Mouse (Mus musculus): ENCODE results near the gene Cadps. TPM values are rescaled to one million over a fixed set of nuclear protein-coding genes. Genes with fewer than 3 reads are reported as not detected.

Gene Cadps
- polyA plus RNA-seq (2016; fragmentation: Nextera tagmentation; extraction: Ambion mirVana) = 15.1 and 15.9 TPM in 2 replicates

- under 1% methylated on average over 68 of the region's 71 CpGs for WGBS
- no peaks in the 10 kb centered on the region for H3K27me3 ChIP-seq
- peaks cover 8% of the 10 kb centered on the region for H3K4me1 ChIP-seq
- peak within 1 kb of the TSS; percentile 75 for H3K4me2 ChIP-seq
- H3K9me3 ChIP-seq = no peaks in the 10 kb centered on the region
- peak within 1 kb of the TSS; percentile 77 for H3K4me3 ChIP-seq (replicated peaks)
- no peaks in the 10 kb centered on the region for H3K36me3 ChIP-seq (replicated peaks)
- H3K9ac ChIP-seq = peak within 1 kb of the TSS; percentile 92
- peak; percentile 74 for ATAC-seq (ENCODE audit: low FRiP score)
- H3K27ac ChIP-seq = peak within 1 kb of the TSS; percentile 94
Observed at GRCm38 (mm10) chr14:12822491-12823219, at the start of gene Cadps. Gene Cadps (minus strand): TSS chr14:12823079.

- Histone ChIP-seq H3K4me3 (replicated peaks) (no peak overlapping the region), H3K36me3 (replicated peaks) (no peaks in the 10 kb centered on the region), H3K27ac (no peak overlapping the region), H3K4me1 (no peaks in the 10 kb centered on the region), H3K9ac (no peak overlapping the region), H3K9me3 (no peaks in the 10 kb centered on the region), H3K4me2 (no peak overlapping the region), H3K27me3 (no peaks in the 10 kb centered on the region)
- no peak for ATAC-seq (ENCODE audit: low FRiP score)
- 91% methylated on average over 1 of the region's 1 CpGs for WGBS
Observed at GRCm38 (mm10) chr14:12869605-12870004, 46.7 kb upstream of the Cadps start.

- no peak overlapping the region for H3K27ac ChIP-seq
- H3K27me3 ChIP-seq = no peaks in the 10 kb centered on the region
- ATAC-seq (ENCODE audit: low FRiP score) = no peak
- no peaks in the 10 kb centered on the region for H3K9me3 ChIP-seq
- WGBS = 75% methylated on average over 2 of the region's 2 CpGs
- H3K4me3 ChIP-seq (replicated peaks) = no peak overlapping the region
- H3K4me1 ChIP-seq = no peaks in the 10 kb centered on the region
- H3K4me2 ChIP-seq = no peak overlapping the region
- no peak overlapping the region for H3K9ac ChIP-seq
- no peaks in the 10 kb centered on the region for H3K36me3 ChIP-seq (replicated peaks)
Observed at GRCm38 (mm10) chr14:12865258-12865657, 42.4 kb upstream of the Cadps start.

GRCm38 (mm10) chr14:12843860-12844259, 21.0 kb upstream of the Cadps start:
- Histone ChIP-seq H3K36me3 (replicated peaks) (no peaks in the 10 kb centered on the region), H3K27me3 (no peaks in the 10 kb centered on the region), H3K4me2 (no peak overlapping the region), H3K9ac (no peak overlapping the region), H3K9me3 (no peaks in the 10 kb centered on the region), H3K27ac (no peak overlapping the region), H3K4me1 (peaks cover 4% of the 10 kb centered on the region; the same call in 1 of the 2 replicates), H3K4me3 (replicated peaks) (no peak overlapping the region)
- no peak for ATAC-seq (ENCODE audit: low FRiP score)

GRCm38 (mm10) chr14:12839471-12839870, 16.6 kb upstream of the Cadps start:
- H3K4me2 ChIP-seq = no peak overlapping the region
- 86% methylated on average over 1 of the region's 1 CpGs for WGBS

GRCm38 (mm10) chr14:12838949-12839348, 16.1 kb upstream of the Cadps start:
- no peaks in the 10 kb centered on the region for H3K27me3 ChIP-seq
- no peak overlapping the region for H3K9ac ChIP-seq
- H3K4me2 ChIP-seq = no peak overlapping the region
- H3K36me3 ChIP-seq (replicated peaks) = no peaks in the 10 kb centered on the region
- H3K4me1 ChIP-seq = peaks cover 6% of the 10 kb centered on the region; the same call in 1 of the 2 replicates
- no peak for ATAC-seq (ENCODE audit: low FRiP score)
- no peak overlapping the region for H3K4me3 ChIP-seq (replicated peaks)
- H3K27ac ChIP-seq = no peak overlapping the region
- H3K9me3 ChIP-seq = no peaks in the 10 kb centered on the region

More at GRCm38 (mm10) chr14:12839471-12839870, 16.6 kb upstream of the Cadps start:
- no peaks in the 10 kb centered on the region for H3K9me3 ChIP-seq
- no peak overlapping the region for H3K4me3 ChIP-seq (replicated peaks)
- H3K9ac ChIP-seq = no peak overlapping the region
- H3K27me3 ChIP-seq = no peaks in the 10 kb centered on the region
- ATAC-seq (ENCODE audit: low FRiP score) = no peak
- no peak overlapping the region for H3K27ac ChIP-seq
- peaks cover 7% of the 10 kb centered on the region; the same call in 1 of the 2 replicates for H3K4me1 ChIP-seq
- H3K36me3 ChIP-seq (replicated peaks) = no peaks in the 10 kb centered on the region

GRCm38 (mm10) chr14:12838323-12838722, 15.4 kb upstream of the Cadps start:
- Histone ChIP-seq H3K36me3 (replicated peaks) (no peaks in the 10 kb centered on the region), H3K9ac (no peak overlapping the region), H3K27me3 (no peaks in the 10 kb centered on the region), H3K27ac (no peak overlapping the region), H3K4me3 (replicated peaks) (no peak overlapping the region), H3K4me1 (peaks cover 3% of the 10 kb centered on the region; the same call in 1 of the 2 replicates), H3K9me3 (no peaks in the 10 kb centered on the region), H3K4me2 (no peak overlapping the region)
- ATAC-seq (ENCODE audit: low FRiP score) = no peak; the same call in 1 of the 2 replicates

GRCm38 (mm10) chr14:12837902-12838301, 15.0 kb upstream of the Cadps start:
- H3K4me2 ChIP-seq = no peak overlapping the region
- H3K9me3 ChIP-seq = no peaks in the 10 kb centered on the region
- no peaks in the 10 kb centered on the region for H3K36me3 ChIP-seq (replicated peaks)
- H3K4me1 ChIP-seq = peaks cover 3% of the 10 kb centered on the region; the same call in 1 of the 2 replicates
- H3K9ac ChIP-seq = no peak overlapping the region
- no peak; the same call in 1 of the 2 replicates for ATAC-seq (ENCODE audit: low FRiP score)
- H3K27me3 ChIP-seq = no peaks in the 10 kb centered on the region
- WGBS = 5% methylated on average over 1 of the region's 1 CpGs
- no peak overlapping the region for H3K4me3 ChIP-seq (replicated peaks)
- H3K27ac ChIP-seq = no peak overlapping the region

- WGBS = 19% methylated on average over 6 of the region's 6 CpGs
- Histone ChIP-seq H3K4me3 (replicated peaks) (no peak overlapping the region), H3K36me3 (replicated peaks) (no peaks in the 10 kb centered on the region), H3K9me3 (no peaks in the 10 kb centered on the region), H3K27ac (no peak overlapping the region), H3K4me2 (no peak overlapping the region), H3K9ac (no peak overlapping the region), H3K4me1 (peaks cover 8% of the 10 kb centered on the region), H3K27me3 (no peaks in the 10 kb centered on the region)
- ATAC-seq (ENCODE audit: low FRiP score) = no peak
Observed at GRCm38 (mm10) chr14:12823781-12824180, 902 bp upstream of the Cadps start.

- ATAC-seq (ENCODE audit: low FRiP score) = peak; percentile 82
- H3K9me3 ChIP-seq = no peaks in the 10 kb centered on the region
- no peaks in the 10 kb centered on the region for H3K27me3 ChIP-seq
- no peaks in the 10 kb centered on the region for H3K36me3 ChIP-seq (replicated peaks)
- H3K4me1 ChIP-seq = peaks cover 8% of the 10 kb centered on the region
- H3K4me2 ChIP-seq = peak overlapping the region; percentile 75
- under 1% methylated on average over 54 of the region's 58 CpGs for WGBS
- peak overlapping the region; percentile 94 for H3K27ac ChIP-seq
- peak overlapping the region; percentile 92 for H3K9ac ChIP-seq
- H3K4me3 ChIP-seq (replicated peaks) = peak overlapping the region; percentile 77
Observed at GRCm38 (mm10) chr14:12821831-12822490, 918 bp downstream of the Cadps start.

- no peaks in the 10 kb centered on the region for H3K9me3 ChIP-seq
- peak overlapping the region; percentile 92 for H3K9ac ChIP-seq
- ATAC-seq (ENCODE audit: low FRiP score) = peak; percentile 24
- WGBS = 2% methylated on average over 13 of the region's 13 CpGs
- no peaks in the 10 kb centered on the region for H3K27me3 ChIP-seq
- peak overlapping the region; percentile 94 for H3K27ac ChIP-seq
- H3K4me1 ChIP-seq = peaks cover 8% of the 10 kb centered on the region
- no peaks in the 10 kb centered on the region for H3K36me3 ChIP-seq (replicated peaks)
- H3K4me2 ChIP-seq = peak overlapping the region; percentile 75
- peak overlapping the region; percentile 77 for H3K4me3 ChIP-seq (replicated peaks)
Observed at GRCm38 (mm10) chr14:12821156-12821813, 1.6 kb downstream of the Cadps start.

GRCm38 (mm10) chr14:12820149-12820548, 2.7 kb downstream of the Cadps start:
- Histone ChIP-seq H3K9me3 (no peaks in the 10 kb centered on the region), H3K9ac (no peak overlapping the region), H3K27me3 (no peaks in the 10 kb centered on the region), H3K4me1 (peaks cover 8% of the 10 kb centered on the region), H3K4me2 (0 out of 2 replicates have a peak overlapping the region, but pooled peaks have one; percentile 75), H3K36me3 (replicated peaks) (no peaks in the 10 kb centered on the region), H3K27ac (no peak overlapping the region), H3K4me3 (replicated peaks) (no peak overlapping the region)
- WGBS = 81% methylated on average over 1 of the region's 1 CpGs
- no peak for ATAC-seq (ENCODE audit: low FRiP score)

Data from forebrain, embryonic 12.5 days (tissue).